Mouse (Mus musculus) hindbrain, embryonic 16.5 days (tissue): ENCODE measurements around the gene Lhfpl3. TPM values are rescaled to one million over a fixed set of nuclear protein-coding genes. Genes with fewer than 3 reads are reported as not detected.
A peak's percentile ranks its signal among the peaks of the same experiment; 100 is the strongest.

Source experiments
- ATAC-seq: fragments of 200-750 bp; cut with Nextera tagmentation; 2 replicates; pipeline ENCODE4 v1.8.0; 2017; ENCODE audit warnings: moderate TSS enrichment, moderate library complexity
- H3K27ac ChIP-seq: fragments of 300-500 bp; sonication (generic); 2 replicates; pipeline ENCODE4 v1.5.1; 2014; ENCODE audit warnings: low read depth, mild to moderate bottlenecking, control low read depth, low read length, moderate library complexity
- H3K27me3 ChIP-seq: fragments of 300-500 bp; sonication (generic); replicated peaks from 2 replicates; pipeline ENCODE4 v1.6.1; 2014; ENCODE audit warnings: low read length; ENCODE audit not compliant: control insufficient read depth, insufficient read depth
- H3K36me3 ChIP-seq: fragments of 300-500 bp; sonication (generic); 2 replicates; pipeline ENCODE4 v1.6.1; 2014; ENCODE audit warnings: mild to moderate bottlenecking, low read length, moderate library complexity, mixed read lengths; ENCODE audit not compliant: control insufficient read depth, insufficient read depth
- H3K4me1 ChIP-seq: fragments of 300-500 bp; sonication (generic); 2 replicates; pipeline ENCODE4 v1.6.1; 2014; ENCODE audit warnings: low read depth, low read length; ENCODE audit not compliant: control insufficient read depth, insufficient read depth
- H3K4me2 ChIP-seq: fragments of 300-500 bp; sonication (generic); 2 replicates; pipeline ENCODE4 v1.6.1; 2014; ENCODE audit warnings: mild to moderate bottlenecking, low read length, control low read depth, moderate library complexity
- H3K4me3 ChIP-seq: fragments of 300-500 bp; sonication (generic); 2 replicates; pipeline ENCODE4 v1.5.1; 2014; ENCODE audit warnings: mild to moderate bottlenecking, low read length, control low read depth, moderate library complexity
- H3K9ac ChIP-seq: fragments of 300-500 bp; sonication (generic); 2 replicates; pipeline ENCODE4 v1.6.1; 2014; ENCODE audit warnings: low read depth, mild to moderate bottlenecking, control low read depth, low read length, moderate library complexity
- H3K9me3 ChIP-seq: fragments of 300-500 bp; sonication (generic); 2 replicates; pipeline ENCODE4 v1.6.1; 2014; ENCODE audit warnings: mild to moderate bottlenecking, low read length, moderate library complexity; ENCODE audit not compliant: control insufficient read depth
- WGBS: fragments of 180-500 bp; shearing (Covaris S2); extraction: QIAGEN DNeasy Blood & Tissue Kit; methylation state at CpG from one replicate; pipeline ENCODE4 v1.1.7; 2014; 5-methylcytosine and 5-hydroxymethylcytosine counted together
- polyA plus RNA-seq: library from polyadenylated mRNA; unstranded; fragments of >200 nt; fragmentation: Nextera tagmentation; extraction: Ambion mirVana; gene quantifications from 2 replicates; pipeline ENCODE4 v1.2.1, GENCODE M21; 2015

The Lhfpl3 gene
- polyA plus RNA-seq, 1 experiment from 2014 or later: 34.5 TPM

DNA sequence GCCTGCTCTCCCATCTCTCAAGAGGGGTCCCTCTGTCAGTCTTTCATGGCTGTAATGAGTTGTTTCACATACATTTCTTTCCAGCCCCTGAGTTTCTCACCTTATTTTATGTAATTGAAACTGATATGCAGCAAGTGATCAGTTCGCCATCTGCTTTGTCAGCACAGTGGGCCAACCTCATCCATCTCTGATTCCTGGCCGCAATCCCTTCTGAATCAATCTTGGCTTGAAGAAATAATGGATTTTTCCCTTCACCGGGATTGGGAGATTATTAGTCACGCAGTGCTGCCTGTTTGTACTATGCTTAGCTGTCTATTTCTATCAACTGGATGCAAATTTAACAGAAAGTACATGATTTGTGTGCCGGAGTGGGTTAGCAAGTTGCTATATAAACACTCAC lies 297.0 kb downstream of the Lhfpl3 start:
- H3K4me2 ChIP-seq: no peak overlapping the region
- no peak overlapping the region for H3K27ac ChIP-seq
- 63% methylated on average over 5 of the region's 5 CpGs for WGBS
- no peak overlapping the region for H3K9ac ChIP-seq
- no peaks in the 10 kb centered on the region; the same call in none of the 2 replicates for H3K4me1 ChIP-seq
- H3K27me3 ChIP-seq: no peaks in the 10 kb centered on the region
- H3K9me3 ChIP-seq: no peaks in the 10 kb centered on the region
- ATAC-seq: no peak; the same call in 1 of the 2 replicates
- H3K4me3 ChIP-seq: no peak overlapping the region
- H3K36me3 ChIP-seq: no peaks in the 10 kb centered on the region

DNA sequence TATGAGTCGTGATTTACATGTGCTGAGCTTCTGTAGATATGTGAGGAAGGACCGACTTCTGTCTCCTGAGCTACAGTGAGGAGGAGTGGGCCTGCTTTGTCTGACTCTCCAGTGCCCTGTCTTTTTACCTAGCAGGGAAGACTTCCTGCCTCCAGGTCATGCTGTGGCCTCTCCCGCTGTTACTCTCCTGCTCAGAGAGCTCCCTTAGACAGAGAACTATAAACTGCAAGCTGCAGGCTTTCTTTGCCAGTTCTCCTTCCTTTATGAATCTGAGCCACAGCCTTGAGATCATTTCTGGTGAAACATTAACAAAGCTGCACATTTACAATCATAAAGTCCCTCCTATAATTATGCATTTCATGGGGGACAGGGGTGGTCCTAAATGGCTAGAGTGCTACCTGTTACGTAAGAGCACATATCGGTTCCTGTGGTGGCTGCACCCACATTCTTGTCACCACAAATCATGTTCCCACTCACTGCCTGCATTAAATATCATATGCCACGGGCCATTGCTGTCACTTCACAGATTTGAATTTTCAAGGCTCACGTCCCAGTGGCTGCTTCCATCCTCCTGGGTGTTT lies 303.3 kb downstream of the Lhfpl3 start:
- no peak for ATAC-seq
- WGBS: 68% methylated on average over 7 of the region's 7 CpGs
- no peaks in the 10 kb centered on the region for H3K9me3 ChIP-seq

DNA sequence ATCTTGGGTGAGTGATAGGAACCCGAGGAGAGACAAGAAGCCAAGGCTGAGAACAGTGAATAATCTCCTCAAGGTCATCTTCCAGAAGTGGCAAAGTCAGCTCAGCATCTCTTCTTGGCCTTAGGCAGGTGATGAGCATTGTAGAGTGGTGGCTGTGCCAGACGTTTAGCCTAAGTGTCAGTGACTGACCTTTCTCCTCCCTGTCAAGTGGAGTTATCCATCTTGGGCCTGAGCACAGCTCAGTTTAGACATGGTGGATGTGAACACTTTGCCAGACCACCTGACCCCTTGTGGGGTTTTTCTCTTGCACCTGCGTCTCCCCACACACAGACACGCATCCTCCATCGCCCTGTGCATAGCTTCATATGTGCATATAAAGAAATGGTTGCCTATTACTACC lies 305.6 kb downstream of the Lhfpl3 start:
- H3K27me3 ChIP-seq: no peaks in the 10 kb centered on the region
- H3K36me3 ChIP-seq: no peaks in the 10 kb centered on the region
- H3K4me2 ChIP-seq: no peak overlapping the region
- H3K4me3 ChIP-seq: no peak overlapping the region
- no peak overlapping the region for H3K9ac ChIP-seq
- no peak for ATAC-seq
- H3K9me3 ChIP-seq: no peaks in the 10 kb centered on the region
- 76% methylated on average over 5 of the region's 5 CpGs for WGBS
- H3K4me1 ChIP-seq: no peaks in the 10 kb centered on the region
- no peak overlapping the region for H3K27ac ChIP-seq

More for the DNA sequence above, 303.3 kb downstream of the Lhfpl3 start:
- Histone ChIP-seq H3K27me3 (no peaks in the 10 kb centered on the region), H3K4me3 (no peak overlapping the region), H3K4me1 (no peaks in the 10 kb centered on the region), H3K4me2 (no peak overlapping the region), H3K36me3 (no peaks in the 10 kb centered on the region), H3K27ac (no peak overlapping the region), H3K9ac (no peak overlapping the region)

DNA sequence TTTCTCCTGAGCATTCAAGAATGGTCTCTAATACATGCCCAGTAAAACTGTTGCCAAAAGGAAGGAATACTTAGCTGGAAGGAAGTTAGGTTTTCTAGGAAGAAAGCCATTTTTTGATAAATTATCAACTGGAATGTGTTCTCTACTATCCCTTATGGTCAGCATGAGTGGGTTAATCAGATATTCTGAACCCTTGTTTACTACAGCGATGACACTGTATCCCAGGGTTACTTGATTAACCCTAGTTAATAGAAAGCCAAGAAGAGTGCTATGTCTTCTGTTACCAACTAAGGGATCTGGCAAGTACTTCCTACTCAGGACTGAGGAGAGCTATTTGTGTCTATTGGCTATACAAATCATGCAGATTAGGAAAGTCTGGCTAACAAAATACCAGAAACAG lies 349.0 kb downstream of the Lhfpl3 start:
- Histone ChIP-seq H3K27me3 (no peaks in the 10 kb centered on the region), H3K9me3 (no peaks in the 10 kb centered on the region), H3K4me1 (no peaks in the 10 kb centered on the region), H3K36me3 (no peaks in the 10 kb centered on the region), H3K4me3 (no peak overlapping the region), H3K27ac (no peak overlapping the region), H3K9ac (no peak overlapping the region), H3K4me2 (no peak overlapping the region)
- ATAC-seq: no peak
- 77% methylated on average over 1 of the region's 1 CpGs for WGBS

DNA sequence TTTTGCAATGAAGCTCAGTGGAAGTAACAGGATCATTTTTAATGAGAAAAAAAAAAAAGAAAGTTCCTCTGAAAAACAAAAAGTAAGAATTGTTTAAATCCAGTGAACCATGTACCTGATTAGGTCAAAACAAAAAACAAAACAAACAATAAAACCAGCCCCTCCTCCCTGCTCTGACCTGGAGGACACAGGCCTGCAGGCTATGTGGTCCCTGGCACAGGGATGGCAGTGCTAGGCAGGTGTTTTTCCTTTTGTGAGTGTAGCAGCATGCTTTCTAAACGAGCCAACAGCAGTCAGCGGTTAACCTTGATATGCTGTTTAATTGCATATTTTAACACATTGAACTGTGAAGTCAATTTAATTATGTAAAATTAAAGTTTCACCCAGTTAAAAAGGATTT lies 360.7 kb downstream of the Lhfpl3 start:
- no peak overlapping the region for H3K4me2 ChIP-seq
- H3K27me3 ChIP-seq: no peaks in the 10 kb centered on the region
- no peak for ATAC-seq
- H3K4me3 ChIP-seq: no peak overlapping the region
- no peaks in the 10 kb centered on the region for H3K36me3 ChIP-seq
- 46% methylated on average over 2 of the region's 2 CpGs for WGBS
- H3K9me3 ChIP-seq: no peaks in the 10 kb centered on the region
- H3K27ac ChIP-seq: no peak overlapping the region
- no peaks in the 10 kb centered on the region for H3K4me1 ChIP-seq
- H3K9ac ChIP-seq: no peak overlapping the region

DNA sequence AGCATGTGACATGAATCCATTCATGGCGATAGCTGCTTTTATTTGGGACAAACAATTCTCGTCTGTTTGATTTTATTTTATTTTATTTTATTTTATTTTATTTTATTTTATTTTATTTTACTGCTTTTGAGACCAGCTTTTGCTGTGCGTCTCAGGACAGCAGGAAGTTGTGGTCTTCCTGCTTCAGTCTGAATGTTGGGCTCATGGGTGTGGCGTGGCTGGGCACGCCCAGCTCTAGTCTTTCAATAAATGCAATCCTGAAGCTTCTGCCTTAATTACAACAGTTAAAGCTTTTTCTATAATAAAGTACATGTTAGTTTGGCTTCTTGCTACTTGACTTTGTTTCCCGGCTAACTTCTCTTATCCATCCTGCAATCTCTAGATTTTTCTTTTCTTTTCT lies 365.4 kb downstream of the Lhfpl3 start:
- no peaks in the 10 kb centered on the region for H3K27me3 ChIP-seq
- H3K4me1 ChIP-seq: no peaks in the 10 kb centered on the region
- no peaks in the 10 kb centered on the region for H3K9me3 ChIP-seq
- no peak overlapping the region for H3K27ac ChIP-seq
- no peaks in the 10 kb centered on the region for H3K36me3 ChIP-seq
- 90% methylated on average over 6 of the region's 6 CpGs for WGBS
- ATAC-seq: no peak
- H3K9ac ChIP-seq: no peak overlapping the region
- no peak overlapping the region for H3K4me2 ChIP-seq
- no peak overlapping the region for H3K4me3 ChIP-seq

DNA sequence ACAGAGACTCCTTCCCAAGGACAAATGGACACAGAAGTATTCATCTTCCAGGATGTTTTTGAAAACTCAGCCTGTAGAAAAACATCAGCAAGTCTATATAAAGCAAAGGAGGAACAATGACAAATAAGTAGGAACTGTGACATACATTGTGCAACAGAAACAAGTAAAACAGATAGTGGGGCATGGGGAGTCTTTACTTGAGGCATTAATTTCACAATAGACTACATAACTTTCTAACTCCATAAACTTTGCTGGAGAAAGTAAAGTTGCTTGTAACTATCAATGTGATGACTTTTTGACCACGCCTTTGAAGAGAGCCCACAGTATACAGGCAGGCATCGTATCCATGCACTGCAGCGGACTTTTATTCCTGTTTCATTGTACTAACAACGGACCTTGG lies 368.4 kb downstream of the Lhfpl3 start:
- WGBS: 95% methylated on average over 4 of the region's 4 CpGs

DNA sequence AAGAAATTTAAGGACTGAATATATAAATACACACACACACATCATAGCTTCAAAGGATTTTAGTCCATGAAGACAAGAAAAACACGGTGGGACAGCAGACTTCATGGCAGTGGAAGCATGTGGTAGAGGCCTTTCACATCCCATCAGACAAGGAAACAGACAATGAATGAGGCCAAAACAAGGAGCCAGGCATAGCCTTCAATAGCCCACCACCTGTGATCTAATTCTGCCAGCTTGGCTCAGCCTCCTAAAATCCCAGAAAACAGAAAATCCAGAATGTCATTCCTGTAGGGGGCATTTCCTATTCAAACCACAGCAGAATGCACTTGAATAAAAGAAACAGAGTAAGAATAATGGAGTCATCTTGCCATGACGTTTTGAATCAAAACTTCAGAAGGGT lies 381.0 kb downstream of the Lhfpl3 start:
- Histone ChIP-seq H3K9me3 (peaks cover 3% of the 10 kb centered on the region; the same call in 1 of the 2 replicates), H3K9ac (no peak overlapping the region), H3K4me2 (no peak overlapping the region), H3K36me3 (no peaks in the 10 kb centered on the region), H3K4me3 (no peak overlapping the region), H3K27ac (no peak overlapping the region), H3K27me3 (no peaks in the 10 kb centered on the region), H3K4me1 (no peaks in the 10 kb centered on the region)
- ATAC-seq: no peak
- WGBS: 47% methylated on average over 2 of the region's 2 CpGs

More for the DNA sequence above, 368.4 kb downstream of the Lhfpl3 start:
- no peaks in the 10 kb centered on the region for H3K27me3 ChIP-seq
- ATAC-seq: no peak
- H3K36me3 ChIP-seq: no peaks in the 10 kb centered on the region
- H3K4me1 ChIP-seq: no peaks in the 10 kb centered on the region
- H3K4me3 ChIP-seq: no peak overlapping the region
- no peaks in the 10 kb centered on the region for H3K9me3 ChIP-seq
- H3K9ac ChIP-seq: no peak overlapping the region
- H3K27ac ChIP-seq: no peak overlapping the region
- H3K4me2 ChIP-seq: no peak overlapping the region

DNA sequence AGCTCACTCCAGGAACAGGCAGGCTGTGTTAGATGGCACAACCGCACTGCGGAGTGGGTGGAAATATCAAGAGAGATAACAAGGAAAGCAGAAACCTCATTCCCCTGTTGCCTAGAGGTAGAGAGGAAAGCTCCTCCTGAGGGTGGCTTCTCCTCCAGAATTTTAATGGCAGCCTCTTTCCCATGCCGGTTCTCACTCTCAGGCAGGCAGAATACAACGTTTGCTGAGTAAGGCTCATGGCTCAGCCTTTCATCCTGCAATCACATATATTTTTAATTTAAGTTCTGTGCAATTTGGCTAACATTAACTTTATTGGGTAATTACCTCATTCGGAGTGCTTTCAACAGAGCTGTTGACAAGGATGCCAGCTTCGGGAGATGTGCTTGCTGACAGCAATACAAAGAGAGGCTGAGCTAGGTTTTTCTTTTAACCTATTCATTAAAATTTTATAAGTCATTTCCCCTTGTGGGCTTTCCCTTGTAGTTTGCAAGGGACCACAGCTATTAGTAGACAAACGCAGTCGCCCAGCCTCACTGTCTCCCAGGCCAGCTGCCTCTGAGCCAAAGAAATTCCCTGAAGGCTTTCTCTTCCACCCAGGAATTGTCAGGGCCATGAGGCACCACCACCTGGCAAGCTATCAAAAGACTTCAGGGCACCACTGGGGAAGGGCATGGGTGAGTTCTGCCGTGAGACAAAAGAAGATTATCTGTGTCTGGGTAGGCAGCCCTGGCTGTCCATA lies 394.5 kb downstream of the Lhfpl3 start:
- no peak overlapping the region for H3K27ac ChIP-seq
- H3K4me1 ChIP-seq: no peaks in the 10 kb centered on the region

More for the DNA sequence above, 394.5 kb downstream of the Lhfpl3 start:
- 0 out of 2 replicates have a peak, but pooled peaks have one; percentile 40 for ATAC-seq
- H3K9ac ChIP-seq: no peak overlapping the region
- H3K36me3 ChIP-seq: no peaks in the 10 kb centered on the region
- H3K4me3 ChIP-seq: no peak overlapping the region
- H3K27me3 ChIP-seq: no peaks in the 10 kb centered on the region
- WGBS: 51% methylated on average over 9 of the region's 9 CpGs
- H3K9me3 ChIP-seq: no peaks in the 10 kb centered on the region
- H3K4me2 ChIP-seq: no peak overlapping the region
